Mouse (Mus musculus) G1E (cell line): Measurements from ENCODE around the gene Jazf1.

Experiments
- CTCF ChIP-seq: IDR thresholded peaks from 2 replicates; pipeline ENCODE4 v1.5.1; 2012; ENCODE audit warnings: low read depth, low read length, inconsistent platforms, mixed read lengths
- GATA1 ChIP-seq: IDR thresholded peaks from 2 replicates; pipeline ENCODE4 v1.6.1; 2012; ENCODE audit warnings: borderline replicate concordance, low read length, inconsistent platforms, mixed read lengths

- no peak for TF ChIP-seq CTCF
- no peak for TF ChIP-seq GATA1
These were observed 147.7 kb downstream of the Jazf1 start for GRCm38 (mm10) chr6:52920719-52921118.
